Mouse (Mus musculus) lung, embryonic 16.5 days (tissue): ENCODE measurements at regions not wholly inside any gene's neighbourhood (a gene's known extent, or its start where the extent isn't known, plus 50 kb on each side); places are given as distances from the start of the nearest gene placed in this dataset.

ENCODE experiments used
- ATAC-seq: fragments of 200-750 bp; cut with Nextera tagmentation; 2 replicates; pipeline ENCODE4 v1.8.0; 2017; ENCODE audit warnings: low read depth, mild to moderate bottlenecking, moderate library complexity
- H3K27ac ChIP-seq: fragments of 300-500 bp; sonication (generic); 2 replicates; pipeline ENCODE4 v1.5.1; 2014; ENCODE audit warnings: mild to moderate bottlenecking, control low read depth, low read length
- H3K27me3 ChIP-seq: fragments of 300-500 bp; sonication (generic); 2 replicates; pipeline ENCODE4 v1.6.1; 2014; ENCODE audit warnings: low read depth, low read length, mixed read lengths; ENCODE audit not compliant: control insufficient read depth, insufficient read depth
- H3K36me3 ChIP-seq: fragments of 300-500 bp; sonication (generic); 2 replicates; pipeline ENCODE4 v1.6.1; 2014; ENCODE audit warnings: low read length; ENCODE audit not compliant: control insufficient read depth, insufficient read depth
- H3K4me1 ChIP-seq: fragments of 300-500 bp; sonication (generic); replicated peaks from 2 replicates; pipeline ENCODE4 v1.6.1; 2014; ENCODE audit warnings: low read length, mixed read lengths; ENCODE audit not compliant: control insufficient read depth, insufficient read depth
- H3K4me2 ChIP-seq: fragments of 300-500 bp; sonication (generic); 2 replicates; pipeline ENCODE4 v1.6.1; 2014; ENCODE audit warnings: low read depth, low read length, control low read depth
- H3K4me3 ChIP-seq: fragments of 300-500 bp; sonication (generic); 2 replicates; pipeline ENCODE4 v1.5.1; 2014; ENCODE audit warnings: mild to moderate bottlenecking, low read length, control low read depth
- H3K9ac ChIP-seq: fragments of 300-500 bp; sonication (generic); 2 replicates; pipeline ENCODE4 v1.6.1; 2014; ENCODE audit warnings: low read length, control low read depth
- H3K9me3 ChIP-seq: fragments of 300-500 bp; sonication (generic); 2 replicates; pipeline ENCODE4 v1.6.1; 2016; ENCODE audit warnings: low read length; ENCODE audit not compliant: control insufficient read depth
- WGBS: fragments of 180-500 bp; shearing (Covaris S2); extraction: QIAGEN DNeasy Blood & Tissue Kit; methylation state at CpG from one replicate; pipeline ENCODE4 v1.1.7; 2014; 5-methylcytosine and 5-hydroxymethylcytosine counted together

GRCm38 (mm10) chr4:12620059-12620755, 448.4 kb upstream of the Fam92a start:
- Histone ChIP-seq H3K27ac (no peak overlapping the region), H3K4me1 (no peaks in the 10 kb centered on the region), H3K36me3 (no peaks in the 10 kb centered on the region), H3K4me2 (no peak overlapping the region), H3K9me3 (no peaks in the 10 kb centered on the region), H3K27me3 (no peaks in the 10 kb centered on the region), H3K4me3 (no peak overlapping the region), H3K9ac (no peak overlapping the region)
- ATAC-seq = no peak
- 42% methylated on average over 4 of the region's 4 CpGs for WGBS

DNA sequence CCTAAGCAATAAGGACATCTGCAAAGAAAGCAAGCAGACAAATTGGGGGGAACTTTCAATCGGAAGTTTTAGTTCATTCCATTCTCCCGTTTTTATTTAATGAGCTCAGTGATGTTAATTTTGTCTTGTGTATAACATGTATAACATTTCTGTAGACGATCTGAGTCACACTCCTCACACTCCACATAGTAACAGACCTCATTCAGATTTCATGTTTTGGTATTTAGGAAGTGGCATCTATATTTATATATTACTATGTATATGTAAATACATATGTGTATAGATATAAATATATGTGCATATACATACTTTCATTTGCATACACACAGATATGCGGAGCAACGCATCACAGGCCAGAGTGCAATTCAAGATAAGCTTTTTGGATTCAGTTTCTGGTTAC, 444.9 kb upstream of the Fam92a start:
- Histone ChIP-seq H3K9me3 (no peaks in the 10 kb centered on the region), H3K27me3 (no peaks in the 10 kb centered on the region), H3K4me3 (no peak overlapping the region), H3K27ac (no peak overlapping the region), H3K9ac (no peak overlapping the region), H3K4me2 (no peak overlapping the region), H3K4me1 (no peaks in the 10 kb centered on the region), H3K36me3 (no peaks in the 10 kb centered on the region)
- 51% methylated on average over 5 of the region's 5 CpGs for WGBS
- ATAC-seq = no peak

- no peak overlapping the region for H3K4me2 ChIP-seq
- no peaks in the 10 kb centered on the region for H3K36me3 ChIP-seq
- no peak for ATAC-seq
- H3K4me3 ChIP-seq = no peak overlapping the region
- no peaks in the 10 kb centered on the region for H3K4me1 ChIP-seq
- no peak overlapping the region for H3K27ac ChIP-seq
- no peaks in the 10 kb centered on the region for H3K27me3 ChIP-seq
- H3K9me3 ChIP-seq = no peaks in the 10 kb centered on the region
- H3K9ac ChIP-seq = no peak overlapping the region
- 75% methylated on average over 5 of the region's 5 CpGs for WGBS
Measured at GRCm38 (mm10) chr4:12611511-12611910, 439.7 kb upstream of the Fam92a start.

DNA sequence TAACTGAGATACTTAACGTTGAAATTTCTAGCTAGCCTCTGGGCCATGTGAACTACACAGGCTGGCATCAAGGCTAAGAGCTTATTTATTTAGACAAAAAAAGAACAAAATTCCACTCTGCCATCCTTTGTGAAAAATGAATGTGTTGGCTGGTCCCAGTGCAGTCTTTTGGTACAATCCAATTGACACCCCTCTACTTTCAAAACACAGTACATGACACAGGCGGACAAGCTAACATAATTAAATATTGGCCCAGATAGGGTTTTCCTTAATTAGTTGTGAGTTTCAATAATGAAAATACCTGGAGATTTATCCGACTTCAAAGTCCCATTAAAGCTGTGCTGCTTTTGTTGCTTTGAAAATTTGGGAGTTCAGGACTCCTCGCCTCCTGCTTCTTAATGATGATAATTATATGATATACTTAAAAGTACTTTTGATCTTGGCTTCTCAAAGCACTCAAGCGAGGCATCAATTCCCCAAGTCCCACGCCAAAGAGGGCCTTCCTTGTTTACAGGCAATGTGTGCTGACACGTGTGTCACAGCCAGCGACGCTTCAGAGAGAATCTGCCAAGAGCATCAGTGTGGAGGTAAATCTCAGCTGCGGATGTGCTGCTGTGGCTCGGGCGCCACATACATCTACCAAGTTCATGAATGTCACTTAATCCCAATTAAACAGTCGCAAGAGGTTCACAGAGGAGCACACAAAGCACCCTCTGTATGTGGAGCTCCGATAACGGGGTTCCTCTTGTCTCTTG, 429.5 kb upstream of the Fam92a start:
- no peak for ATAC-seq
- Histone ChIP-seq H3K36me3 (no peaks in the 10 kb centered on the region), H3K9me3 (no peaks in the 10 kb centered on the region), H3K27ac (no peak overlapping the region), H3K9ac (no peak overlapping the region), H3K4me3 (no peak overlapping the region), H3K4me1 (no peaks in the 10 kb centered on the region), H3K4me2 (no peak overlapping the region), H3K27me3 (no peaks in the 10 kb centered on the region)
- 69% methylated on average over 15 of the region's 15 CpGs for WGBS

DNA sequence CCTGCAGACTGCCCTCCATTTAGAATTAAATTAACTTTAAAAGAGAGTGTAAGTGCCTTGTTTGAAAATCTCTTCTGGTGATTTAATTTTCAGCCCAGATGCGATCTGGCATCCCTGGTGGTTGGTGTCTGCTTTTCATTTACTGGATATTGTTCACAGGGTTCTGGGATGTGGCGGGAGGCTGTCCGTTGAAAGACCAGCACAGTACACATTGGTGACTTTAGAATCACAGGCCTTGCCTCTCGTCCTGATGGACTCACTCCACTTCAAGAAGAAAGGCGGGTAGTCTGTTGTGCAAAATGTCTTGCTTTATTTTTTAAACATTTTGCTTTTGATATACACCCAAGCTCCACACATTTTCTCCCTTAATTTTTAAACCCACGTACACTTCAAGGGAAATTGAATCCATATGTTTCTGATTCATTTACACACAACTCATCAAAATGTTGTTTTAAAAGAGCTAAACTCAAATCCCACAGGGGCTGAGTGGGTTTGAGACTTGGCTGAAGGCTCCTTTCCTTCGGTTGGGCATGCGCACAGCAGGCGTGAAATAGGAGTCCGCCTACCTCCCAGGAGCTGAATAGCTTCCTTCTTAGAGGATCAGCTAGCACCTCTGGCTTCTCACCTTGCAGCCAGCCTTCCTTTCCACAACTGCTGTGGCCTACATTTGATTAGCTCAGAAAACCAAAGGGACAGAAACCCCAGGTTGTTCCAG, 424.1 kb upstream of the Fam92a start:
- ATAC-seq = no peak
- Histone ChIP-seq H3K27ac (no peak overlapping the region), H3K36me3 (no peaks in the 10 kb centered on the region)

GRCm38 (mm10) chr4:12592973-12593372, 421.2 kb upstream of the Fam92a start:
- Histone ChIP-seq H3K27me3 (no peaks in the 10 kb centered on the region), H3K4me3 (no peak overlapping the region), H3K9me3 (no peaks in the 10 kb centered on the region), H3K9ac (no peak overlapping the region), H3K4me1 (no peaks in the 10 kb centered on the region), H3K27ac (no peak overlapping the region), H3K4me2 (no peak overlapping the region), H3K36me3 (no peaks in the 10 kb centered on the region)
- no peak for ATAC-seq
- WGBS = 48% methylated on average over 3 of the region's 3 CpGs

More for the DNA sequence above, 424.1 kb upstream of the Fam92a start:
- H3K4me3 ChIP-seq = no peak overlapping the region
- H3K4me2 ChIP-seq = no peak overlapping the region
- no peak overlapping the region for H3K9ac ChIP-seq
- no peaks in the 10 kb centered on the region for H3K4me1 ChIP-seq
- no peaks in the 10 kb centered on the region for H3K9me3 ChIP-seq
- 71% methylated on average over 10 of the region's 10 CpGs for WGBS
- H3K27me3 ChIP-seq = no peaks in the 10 kb centered on the region

- WGBS = 81% methylated on average over 4 of the region's 4 CpGs
- no peaks in the 10 kb centered on the region for H3K36me3 ChIP-seq
- no peak for ATAC-seq
Measured at GRCm38 (mm10) chr4:12578102-12578501, 406.3 kb upstream of the Fam92a start.

GRCm38 (mm10) chr4:12571881-12572280, 400.1 kb upstream of the Fam92a start:
- H3K4me1 ChIP-seq = no peaks in the 10 kb centered on the region
- H3K36me3 ChIP-seq = no peaks in the 10 kb centered on the region
- H3K27me3 ChIP-seq = no peaks in the 10 kb centered on the region
- H3K4me2 ChIP-seq = no peak overlapping the region
- H3K9ac ChIP-seq = no peak overlapping the region
- no peak overlapping the region for H3K4me3 ChIP-seq
- ATAC-seq = no peak
- no peak overlapping the region for H3K27ac ChIP-seq
- H3K9me3 ChIP-seq = no peaks in the 10 kb centered on the region

More at GRCm38 (mm10) chr4:12578102-12578501, 406.3 kb upstream of the Fam92a start:
- H3K27me3 ChIP-seq = no peaks in the 10 kb centered on the region
- H3K4me1 ChIP-seq = no peaks in the 10 kb centered on the region
- no peak overlapping the region for H3K4me3 ChIP-seq
- no peak overlapping the region for H3K9ac ChIP-seq
- H3K9me3 ChIP-seq = no peaks in the 10 kb centered on the region
- H3K4me2 ChIP-seq = no peak overlapping the region
- H3K27ac ChIP-seq = no peak overlapping the region

DNA sequence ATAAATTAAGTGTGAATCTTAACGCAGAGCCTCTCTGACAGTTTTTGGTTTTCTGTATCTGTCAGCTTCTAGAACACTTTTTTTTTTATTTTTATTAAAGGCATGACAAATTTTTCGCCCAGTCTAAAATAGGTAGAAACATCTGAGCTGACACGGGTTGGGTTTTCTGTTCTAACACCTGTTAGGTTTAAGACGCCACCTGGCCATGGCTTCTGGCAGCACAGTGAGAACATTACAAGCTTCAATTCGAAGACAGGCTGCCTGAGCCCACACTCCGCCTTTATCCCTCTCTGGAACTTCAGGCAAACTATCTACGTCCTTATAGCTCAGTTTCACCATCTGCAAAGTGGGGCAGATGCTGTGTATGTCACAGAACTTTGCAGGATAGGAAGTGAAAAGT, 398.9 kb upstream of the Fam92a start:
- Histone ChIP-seq H3K27me3 (no peaks in the 10 kb centered on the region), H3K36me3 (no peaks in the 10 kb centered on the region), H3K4me1 (no peaks in the 10 kb centered on the region), H3K9ac (no peak overlapping the region), H3K9me3 (no peaks in the 10 kb centered on the region), H3K27ac (no peak overlapping the region), H3K4me2 (no peak overlapping the region), H3K4me3 (no peak overlapping the region)
- ATAC-seq = no peak
- WGBS = 70% methylated on average over 7 of the region's 7 CpGs
